Mouse (Mus musculus): ENCODE results near the gene Lgmn. TPM values are rescaled to one million over a fixed set of nuclear protein-coding genes. Genes with fewer than 3 reads are reported as not detected.

Lgmn gene
- polyA plus RNA-seq, 1 experiment from 2014 or later = 48.4 TPM

DNA sequence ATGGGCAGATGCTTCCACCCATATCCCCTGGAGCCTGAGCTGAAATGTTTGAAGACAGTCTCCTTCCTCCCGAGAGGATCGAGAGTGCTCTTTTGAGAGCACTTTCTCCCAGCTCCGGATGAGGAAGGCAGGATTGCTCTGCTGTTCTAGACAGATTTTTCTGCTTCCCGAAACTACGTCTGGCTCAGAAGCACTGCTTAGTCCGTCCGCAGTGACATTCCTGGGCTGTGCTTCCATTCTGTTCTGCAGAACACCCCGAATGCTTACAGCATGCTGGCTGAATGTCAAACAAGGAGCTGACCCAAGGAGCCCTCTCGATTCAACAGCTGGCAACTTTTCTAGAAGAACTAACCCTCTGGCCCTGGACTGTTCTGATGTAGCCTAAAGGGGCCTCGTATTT lies 10.8 kb upstream of the Lgmn start:
- Histone ChIP-seq H3K9ac (no peak overlapping the region), H3K4me3 (no peak overlapping the region), H3K27me3 (no peaks in the 10 kb centered on the region), H3K36me3 (ENCODE audit: poor library complexity, severe bottlenecking) (no peaks in the 10 kb centered on the region), H3K9me3 (replicated peaks) (no peaks in the 10 kb centered on the region), H3K27ac (no peak overlapping the region), H3K4me2 (no peak overlapping the region), H3K4me1 (no peaks in the 10 kb centered on the region)
- no peak for ATAC-seq
- WGBS = 79% methylated on average over 10 of the region's 10 CpGs

- Histone ChIP-seq H3K9me3 (replicated peaks) (no peaks in the 10 kb centered on the region), H3K9ac (no peak overlapping the region), H3K4me1 (no peaks in the 10 kb centered on the region), H3K4me2 (no peak overlapping the region), H3K4me3 (no peak overlapping the region), H3K27me3 (no peaks in the 10 kb centered on the region), H3K27ac (no peak overlapping the region), H3K36me3 (ENCODE audit: poor library complexity, severe bottlenecking) (no peaks in the 10 kb centered on the region)
- ATAC-seq = no peak
- WGBS = 79% methylated on average over 4 of the region's 4 CpGs
Measured at GRCm38 (mm10) chr12:102445436-102445835, 5.8 kb upstream of the Lgmn start.

DNA sequence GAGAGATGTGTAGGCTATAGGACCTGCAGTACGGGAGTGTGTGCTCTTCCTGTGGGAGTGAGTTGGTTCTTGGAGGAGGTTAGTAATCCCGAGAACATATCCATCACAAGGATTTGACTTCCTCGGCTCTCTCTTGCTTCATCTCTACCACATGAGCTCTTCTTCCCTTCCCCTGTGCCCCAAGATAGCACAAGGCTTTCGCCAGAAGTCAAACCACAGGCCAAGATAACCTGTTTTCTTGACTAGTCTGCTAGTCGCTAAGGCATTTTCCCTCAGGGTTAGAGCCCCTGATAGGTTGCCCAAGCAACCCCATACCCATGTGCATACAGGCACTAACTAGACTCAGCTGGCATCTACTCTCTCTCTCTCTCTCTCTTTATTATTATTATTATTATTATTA lies 4.1 kb upstream of the Lgmn start:
- H3K27ac ChIP-seq = no peak overlapping the region
- H3K4me2 ChIP-seq = no peak overlapping the region
- peaks cover 4% of the 10 kb centered on the region for H3K4me1 ChIP-seq
- 92% methylated on average over 5 of the region's 5 CpGs for WGBS
- H3K4me3 ChIP-seq = no peak overlapping the region
- no peaks in the 10 kb centered on the region for H3K27me3 ChIP-seq
- no peak overlapping the region for H3K9ac ChIP-seq
- H3K36me3 ChIP-seq (ENCODE audit: poor library complexity, severe bottlenecking) = no peaks in the 10 kb centered on the region
- no peak for ATAC-seq
- no peaks in the 10 kb centered on the region for H3K9me3 ChIP-seq (replicated peaks)

DNA sequence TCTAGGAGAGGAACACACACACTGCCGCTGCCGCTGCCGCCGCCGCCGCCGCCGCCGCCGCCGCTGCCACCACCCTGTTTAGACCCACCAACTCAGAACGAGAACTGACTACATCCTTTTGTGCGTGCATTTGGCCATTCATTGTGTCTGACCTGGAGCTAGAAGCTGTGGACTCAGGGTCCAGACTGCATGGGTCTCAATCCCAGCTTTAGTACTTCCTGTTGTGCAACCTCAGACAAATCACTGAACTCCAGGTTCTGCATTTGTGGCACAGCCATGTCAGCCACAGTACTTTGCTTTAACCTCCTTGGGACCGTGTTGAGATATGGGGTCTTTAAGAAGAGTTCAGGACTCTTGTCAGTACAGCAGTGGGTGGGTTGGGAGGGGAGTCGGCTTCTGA lies 3.0 kb upstream of the Lgmn start:
- Histone ChIP-seq H3K4me1 (peaks cover 13% of the 10 kb centered on the region), H3K27me3 (no peaks in the 10 kb centered on the region), H3K36me3 (ENCODE audit: poor library complexity, severe bottlenecking) (no peaks in the 10 kb centered on the region), H3K9ac (no peak overlapping the region), H3K9me3 (replicated peaks) (no peaks in the 10 kb centered on the region), H3K4me3 (no peak overlapping the region), H3K27ac (no peak overlapping the region), H3K4me2 (no peak overlapping the region)
- WGBS = 90% methylated on average over 15 of the region's 15 CpGs
- no peak for ATAC-seq

GRCm38 (mm10) chr12:102441141-102441540 lies 1.5 kb upstream of the Lgmn start:
- H3K4me1 ChIP-seq = peaks cover 13% of the 10 kb centered on the region
- H3K36me3 ChIP-seq (ENCODE audit: poor library complexity, severe bottlenecking) = no peaks in the 10 kb centered on the region
- no peak overlapping the region for H3K9ac ChIP-seq
- no peaks in the 10 kb centered on the region for H3K27me3 ChIP-seq
- ATAC-seq = no peak
- WGBS = 88% methylated on average over 6 of the region's 6 CpGs
- H3K4me3 ChIP-seq = no peak overlapping the region
- no peaks in the 10 kb centered on the region for H3K9me3 ChIP-seq (replicated peaks)
- no peak overlapping the region for H3K4me2 ChIP-seq
- no peak overlapping the region for H3K27ac ChIP-seq

DNA sequence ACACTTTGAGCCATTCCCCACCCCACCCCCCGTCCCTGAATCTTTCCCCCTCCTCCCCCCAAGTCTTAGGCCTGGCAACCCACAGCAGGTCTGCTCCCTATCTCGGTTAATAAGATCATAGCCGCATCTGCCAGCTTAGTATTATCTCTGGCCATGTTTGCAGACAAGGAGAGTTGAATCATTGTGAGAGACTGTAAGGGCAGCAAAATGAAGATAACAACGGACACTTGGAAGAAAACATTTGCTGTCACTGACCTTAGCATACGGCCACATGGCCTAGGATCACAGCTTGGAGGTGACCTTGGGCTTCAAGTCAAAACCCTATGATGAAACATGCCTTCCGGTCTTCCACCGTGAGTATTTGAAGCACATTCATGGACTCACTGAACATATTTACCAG lies 938 bp upstream of the Lgmn start:
- no peak overlapping the region for H3K4me3 ChIP-seq
- H3K4me2 ChIP-seq = no peak overlapping the region
- ATAC-seq = no peak
- peaks cover 13% of the 10 kb centered on the region for H3K4me1 ChIP-seq
- no peak overlapping the region for H3K9ac ChIP-seq
- H3K27me3 ChIP-seq = no peaks in the 10 kb centered on the region
- WGBS = 87% methylated on average over 7 of the region's 7 CpGs
- no peaks in the 10 kb centered on the region for H3K9me3 ChIP-seq (replicated peaks)
- H3K36me3 ChIP-seq (ENCODE audit: poor library complexity, severe bottlenecking) = no peaks in the 10 kb centered on the region
- no peak overlapping the region for H3K27ac ChIP-seq

DNA sequence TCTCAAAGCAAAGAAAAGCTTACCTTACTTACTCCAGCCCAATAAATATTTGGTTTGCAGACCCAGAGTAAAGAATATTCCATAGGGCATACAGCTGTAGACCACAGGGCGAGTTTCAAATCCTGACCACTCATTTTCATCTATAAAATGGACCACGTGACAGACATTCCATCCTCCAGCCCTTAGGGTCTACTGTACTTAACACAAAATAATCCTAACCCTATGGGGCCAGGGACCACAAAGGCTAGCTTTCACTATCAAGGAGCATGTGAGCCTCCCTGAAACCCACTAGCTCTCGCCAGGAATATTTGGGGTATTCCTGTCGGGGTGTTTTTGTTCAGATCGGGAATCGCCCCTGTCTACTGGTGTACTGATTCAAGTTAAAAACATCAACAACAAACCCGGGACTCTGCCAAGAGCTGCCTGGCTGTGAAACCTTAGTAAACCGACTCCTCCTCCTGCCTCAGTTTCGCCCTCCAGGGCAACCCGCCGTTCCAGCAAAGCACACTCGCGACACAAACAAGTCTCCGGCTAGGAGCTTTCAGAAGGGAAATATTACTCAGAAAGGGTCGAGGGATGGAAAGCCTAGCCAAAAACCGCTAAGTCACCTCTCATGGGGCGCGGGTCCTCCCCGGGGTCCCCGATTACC lies 506 bp downstream of the Lgmn start:
- ATAC-seq = peak; percentile 58
- Histone ChIP-seq H3K9ac (peak overlapping the region; percentile 72), H3K27ac (no peak overlapping the region), H3K4me2 (peak overlapping the region; percentile 68), H3K9me3 (replicated peaks) (no peaks in the 10 kb centered on the region), H3K4me1 (peaks cover 13% of the 10 kb centered on the region), H3K4me3 (peak overlapping the region; percentile 68), H3K36me3 (ENCODE audit: poor library complexity, severe bottlenecking) (no peaks in the 10 kb centered on the region), H3K27me3 (no peaks in the 10 kb centered on the region)
- 4% methylated on average over 20 of the region's 20 CpGs for WGBS

GRCm38 (mm10) chr12:102437952-102438351 lies 1.7 kb downstream of the Lgmn start:
- no peaks in the 10 kb centered on the region for H3K9me3 ChIP-seq (replicated peaks)
- no peak overlapping the region for H3K27ac ChIP-seq
- H3K27me3 ChIP-seq = no peaks in the 10 kb centered on the region
- H3K9ac ChIP-seq = no peak overlapping the region
- 0 out of 2 replicates have a peak overlapping the region, but pooled peaks have one; percentile 68 for H3K4me2 ChIP-seq
- peaks cover 13% of the 10 kb centered on the region for H3K4me1 ChIP-seq
- peak overlapping the region; percentile 68; the same call in 1 of the 2 replicates for H3K4me3 ChIP-seq
- no peaks in the 10 kb centered on the region for H3K36me3 ChIP-seq (ENCODE audit: poor library complexity, severe bottlenecking)
- no peak for ATAC-seq
- 89% methylated on average over 5 of the region's 5 CpGs for WGBS

- Histone ChIP-seq H3K27ac (no peak overlapping the region), H3K4me2 (no peak overlapping the region), H3K4me1 (peaks cover 13% of the 10 kb centered on the region), H3K4me3 (no peak overlapping the region), H3K27me3 (no peaks in the 10 kb centered on the region), H3K9me3 (replicated peaks) (no peaks in the 10 kb centered on the region), H3K9ac (no peak overlapping the region), H3K36me3 (ENCODE audit: poor library complexity, severe bottlenecking) (no peaks in the 10 kb centered on the region)
- no peak for ATAC-seq
- 77% methylated on average over 10 of the region's 10 CpGs for WGBS
Measured at GRCm38 (mm10) chr12:102436939-102437526, 2.6 kb downstream of the Lgmn start.

DNA sequence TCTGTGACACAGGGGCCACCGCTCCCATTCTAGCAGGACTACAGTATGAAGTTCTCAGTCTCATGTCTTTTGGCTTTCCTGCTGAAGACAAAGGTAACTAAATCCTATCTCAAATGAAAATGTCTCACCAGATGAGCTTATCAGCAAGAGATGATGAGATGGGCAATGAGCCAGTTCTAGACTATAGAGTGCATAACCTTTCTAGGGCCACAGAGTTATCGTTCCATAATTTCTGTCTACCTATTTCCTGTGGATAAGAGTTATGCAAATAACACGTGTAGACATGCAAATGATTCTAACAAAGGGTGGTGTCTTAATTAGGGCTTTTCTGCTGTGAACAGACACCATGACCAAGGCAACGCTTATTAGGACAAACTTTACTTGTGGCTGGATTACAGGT lies 5.5 kb downstream of the Lgmn start:
- H3K9me3 ChIP-seq (replicated peaks) = no peaks in the 10 kb centered on the region
- no peak overlapping the region for H3K4me3 ChIP-seq
- H3K27ac ChIP-seq = no peak overlapping the region
- H3K36me3 ChIP-seq (ENCODE audit: poor library complexity, severe bottlenecking) = no peaks in the 10 kb centered on the region
- WGBS = 88% methylated on average over 4 of the region's 4 CpGs
- H3K4me2 ChIP-seq = no peak overlapping the region
- H3K27me3 ChIP-seq = no peaks in the 10 kb centered on the region
- no peak for ATAC-seq
- no peak overlapping the region for H3K9ac ChIP-seq
- H3K4me1 ChIP-seq = peaks cover 13% of the 10 kb centered on the region

GRCm38 (mm10) chr12:102432238-102432637 lies 7.4 kb downstream of the Lgmn start:
- Histone ChIP-seq H3K9me3 (replicated peaks) (no peaks in the 10 kb centered on the region), H3K27ac (no peak overlapping the region), H3K4me3 (no peak overlapping the region), H3K9ac (no peak overlapping the region), H3K36me3 (ENCODE audit: poor library complexity, severe bottlenecking) (no peaks in the 10 kb centered on the region), H3K4me2 (no peak overlapping the region), H3K27me3 (no peaks in the 10 kb centered on the region), H3K4me1 (no peaks in the 10 kb centered on the region)
- ATAC-seq = no peak
- WGBS = 84% methylated on average over 12 of the region's 12 CpGs

GRCm38 (mm10) chr12:102430228-102430627 lies 9.4 kb downstream of the Lgmn start:
- H3K9me3 ChIP-seq (replicated peaks) = no peaks in the 10 kb centered on the region
- H3K9ac ChIP-seq = no peak overlapping the region
- WGBS = 85% methylated on average over 4 of the region's 4 CpGs
- ATAC-seq = no peak
- no peak overlapping the region for H3K4me2 ChIP-seq
- H3K4me3 ChIP-seq = no peak overlapping the region
- H3K4me1 ChIP-seq = no peaks in the 10 kb centered on the region
- H3K27me3 ChIP-seq = no peaks in the 10 kb centered on the region
- peaks cover 4% of the 10 kb centered on the region; the same call in 1 of the 2 replicates for H3K36me3 ChIP-seq (ENCODE audit: poor library complexity, severe bottlenecking)
- H3K27ac ChIP-seq = no peak overlapping the region

DNA sequence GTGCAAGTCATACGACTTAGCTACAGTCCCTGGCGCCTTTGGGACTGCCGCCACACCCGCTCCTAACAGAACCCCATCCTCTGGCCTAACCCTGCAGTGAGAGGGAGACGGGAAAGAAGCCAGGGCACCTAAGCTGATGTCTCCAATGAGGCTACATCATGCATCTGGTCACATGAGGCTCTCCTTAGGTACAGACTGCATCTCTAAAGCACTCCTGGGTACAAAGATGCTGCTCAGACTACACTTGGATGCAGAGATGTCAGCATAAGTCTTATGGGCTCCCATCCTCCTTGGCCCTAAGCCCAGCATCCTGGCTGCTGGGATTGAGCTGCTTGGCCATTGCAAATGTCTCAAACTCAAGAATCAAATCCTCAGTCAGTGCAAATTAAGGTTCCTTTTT lies 10.0 kb downstream of the Lgmn start:
- 92% methylated on average over 5 of the region's 5 CpGs for WGBS
- H3K36me3 ChIP-seq (ENCODE audit: poor library complexity, severe bottlenecking) = peaks cover 4% of the 10 kb centered on the region; the same call in 1 of the 2 replicates
- no peak overlapping the region for H3K9ac ChIP-seq
- no peaks in the 10 kb centered on the region for H3K4me1 ChIP-seq
- H3K27ac ChIP-seq = no peak overlapping the region
- no peak overlapping the region for H3K4me2 ChIP-seq
- H3K27me3 ChIP-seq = no peaks in the 10 kb centered on the region
- H3K4me3 ChIP-seq = no peak overlapping the region
- H3K9me3 ChIP-seq (replicated peaks) = no peaks in the 10 kb centered on the region
- no peak for ATAC-seq
